Mouse (Mus musculus) megakaryocyte, embryonic 14.5 days (primary cell): Measurements from ENCODE around the gene Armc9.

Experiments
- FLI1 ChIP-seq: IDR thresholded peaks from 2 replicates; pipeline ENCODE4 v1.6.1; 2012; ENCODE audit warnings: low read length, inconsistent platforms, mixed read lengths
- GATA1 ChIP-seq: IDR thresholded peaks from 3 replicates; pipeline ENCODE4 v1.6.1; 2012; ENCODE audit warnings: mixed read lengths, low read length, inconsistent platforms, borderline replicate concordance

DNA sequence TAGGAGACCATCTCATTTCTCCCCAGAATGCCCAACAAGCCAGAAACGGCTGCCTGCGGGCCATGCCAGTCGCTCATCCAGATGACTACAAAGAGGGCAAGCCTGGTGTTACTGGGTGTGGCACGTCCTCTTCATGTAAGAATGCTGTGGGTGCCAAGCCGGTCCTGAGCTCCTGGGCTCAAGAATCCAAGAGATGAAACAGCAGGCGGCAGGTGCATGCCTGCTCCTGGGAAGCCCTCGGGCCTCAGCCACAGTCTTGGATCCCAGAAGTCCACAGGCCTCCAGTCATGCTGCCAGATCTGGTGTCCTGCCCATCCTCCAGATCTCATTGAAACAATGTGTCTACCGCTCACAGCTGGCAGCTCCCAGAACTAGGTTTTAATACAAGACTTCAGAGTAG lies 102.6 kb downstream of the Armc9 start:
- no peak for TF ChIP-seq GATA1
- TF ChIP-seq FLI1, result no peak
